Mouse (Mus musculus): ENCODE results near the gene Has1.

- TF ChIP-seq CTCF (IDR thresholded peaks at IDR 0.05; ENCODE audit: low read depth) (no peak), EP300 (IDR thresholded peaks at IDR 0.05; ENCODE audit: low read depth) (no peak)
Observed at GRCm38 (mm10) chr17:17836101-17836500, 18.9 kb downstream of the Has1 start.

All from liver, embryonic 14.5 days (tissue).